Mouse (Mus musculus): ENCODE results near the gene Tmtc2.

Tmtc2 gene

DNA sequence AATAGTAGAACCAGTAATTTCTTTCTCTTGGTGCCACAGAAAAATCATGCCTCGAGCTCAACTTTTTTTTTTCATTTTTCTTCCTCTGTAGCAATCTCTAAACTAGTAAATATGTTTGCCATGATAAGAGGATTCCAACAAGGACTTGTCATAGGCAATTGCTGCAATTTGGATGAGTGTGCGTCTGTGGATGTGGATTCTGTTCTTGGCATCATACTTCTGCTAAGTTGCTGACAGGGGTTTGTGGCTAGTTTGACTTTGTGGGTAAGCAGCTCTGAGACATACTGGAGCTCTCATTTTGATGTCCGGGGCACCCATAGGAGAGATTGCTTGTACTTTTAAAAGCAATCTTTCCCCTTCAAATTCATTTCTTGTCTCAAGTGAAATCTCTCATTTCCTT is 432.1 kb downstream of the Tmtc2 start:
- DNase-seq: no peak

All from cerebellum, adult 18-20 months (tissue).